Mouse (Mus musculus) liver, postnatal 0 days (tissue): Measurements from ENCODE around the gene Ablim1.

Source experiments
- CTCF ChIP-seq: sonication (generic); IDR thresholded peaks from 2 replicates; pipeline ENCODE4 v1.5.1; 2016; ENCODE audit warnings: antibody characterized with exemption, low read depth
- EP300 ChIP-seq: IDR thresholded peaks from 2 replicates; pipeline ENCODE4 v1.6.1; 2016; ENCODE audit warnings: antibody characterized with exemption, low read depth, mild to moderate bottlenecking

GRCm38 (mm10) chr19:57325748-57326300, 11.1 kb upstream of the Ablim1 start:
- peak; percentile 84 for TF ChIP-seq CTCF
- no peak for TF ChIP-seq EP300
